Mouse (Mus musculus) heart, adult 18-20 months (tissue): ENCODE data around the gene Hoxa7. TPM values are rescaled to one million over a fixed set of nuclear protein-coding genes. Genes with fewer than 3 reads are reported as not detected.

Source experiments
- microRNA-seq, 2 experiments: library from miRNA; unstranded; fragments of <30 nt; microRNA quantifications; one replicate each; pipeline ENCODE4 v1.2.0; 2022
- total RNA-seq, 2 experiments: library from RNA; stranded (reverse); gene quantifications; 2 replicates each; pipeline ENCODE4 v1.2.3; 2021

The Hoxa7 gene
- total RNA-seq, 2 experiments from 2014 or later: 0.59 TPM; not detected in 1

Small RNA genes lying within 50 kb of the gene (microRNA-seq; reads per million reads assigned to microRNA genes)
- 116 to 131 reads per million in 2 experiments for gene Mir196b

Other genes starting within 250 kb of the Hoxa7 start
- 10 to 100 TPM in 1 of 2 experiments, 1 to 10 TPM in 1; 8.5 to 12.6 TPM for gene Skap2, start 209.3 kb downstream of the Hoxa7 start, total RNA-seq
- under 1 TPM; 0.12 to 0.23 TPM for gene Hoxa1, start 63.5 kb downstream of the Hoxa7 start, total RNA-seq
- under 1 TPM; 0.15 TPM for gene Hoxa2, start 57.0 kb downstream of the Hoxa7 start, total RNA-seq
- not detected for gene 5730596B20Rik, start 44.4 kb downstream of the Hoxa7 start, total RNA-seq
- gene Hoxa4, start 30.1 kb downstream of the Hoxa7 start, total RNA-seq: under 1 TPM in 1 of 2 experiments, not detected in 1; 0.41 TPM
- under 1 TPM; 0.40 to 0.59 TPM for gene Hoxa5, start 17.3 kb downstream of the Hoxa7 start, total RNA-seq
- not detected for gene Hoxa6, start 13.1 kb downstream of the Hoxa7 start, total RNA-seq
- 1 to 10 TPM in 1 of 2 experiments, under 1 TPM in 1; 0.32 to 1.9 TPM for gene Hoxa3, start 8.5 kb downstream of the Hoxa7 start, total RNA-seq
- not detected for gene Gm28308, start 8.5 kb downstream of the Hoxa7 start, total RNA-seq
- not detected for gene Hoxa9, start 9.2 kb upstream of the Hoxa7 start, total RNA-seq
- not detected for gene Hoxa10, start 19.0 kb upstream of the Hoxa7 start, total RNA-seq
- not detected for gene Hoxa11, start 24.0 kb upstream of the Hoxa7 start, total RNA-seq
- not detected for gene Hoxa13, start 39.0 kb upstream of the Hoxa7 start, total RNA-seq
- gene Evx1, start 91.6 kb upstream of the Hoxa7 start, total RNA-seq: not detected